Mouse (Mus musculus) gastrocnemius, postnatal 10 days (tissue): ENCODE data around the gene Dennd1b. TPM values are rescaled to one million over a fixed set of nuclear protein-coding genes. Genes with fewer than 3 reads are reported as not detected.

ENCODE experiments used
- DNase-seq: peaks from one replicate; pipeline ENCODE4 v3.0.0; 2021; ENCODE audit warnings: mixed read lengths
- total RNA-seq, 2 experiments: library from RNA; stranded (reverse); gene quantifications; 2 replicates each; pipeline ENCODE4 v1.2.3; 2021

Gene Dennd1b
- total RNA-seq, 2 experiments from 2014 or later: 20.2 to 23.6 TPM

DNA sequence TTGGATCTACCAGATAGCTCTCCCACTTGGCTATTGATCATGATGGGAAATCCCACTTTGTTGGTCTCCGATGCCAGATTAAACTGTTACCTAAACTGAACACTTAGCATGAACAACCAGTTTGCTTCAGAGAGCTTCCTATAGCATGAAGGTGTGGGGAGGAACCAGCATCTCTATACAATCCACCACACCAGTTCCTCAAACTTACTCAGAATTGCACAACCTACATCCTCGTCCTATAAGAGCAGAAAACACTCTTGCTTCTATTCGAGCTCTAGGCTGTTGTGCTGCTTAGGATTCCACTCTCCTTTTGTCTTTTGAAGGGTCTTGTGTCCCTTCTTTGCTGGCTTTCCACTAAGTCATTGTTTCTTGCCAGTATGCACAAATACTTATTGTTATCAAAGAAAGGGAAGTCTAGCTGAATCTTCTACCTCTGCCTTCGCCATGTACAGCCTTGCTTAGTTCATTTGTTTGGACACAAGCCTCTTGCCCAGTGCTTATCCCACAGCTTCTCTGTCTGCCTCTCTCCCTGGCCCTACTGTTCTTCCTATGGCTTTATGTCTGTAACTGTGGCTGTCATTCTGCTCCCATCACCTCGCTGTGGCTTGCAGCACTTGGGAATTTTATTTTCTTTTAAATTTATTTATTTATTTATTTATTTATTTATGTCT lies 52.0 kb downstream of the Dennd1b start:
- DNase-seq: no peak

- no peak for DNase-seq
Measured at GRCm38 (mm10) chr1:139021298-139021697, 58.1 kb downstream of the Dennd1b start.

DNA sequence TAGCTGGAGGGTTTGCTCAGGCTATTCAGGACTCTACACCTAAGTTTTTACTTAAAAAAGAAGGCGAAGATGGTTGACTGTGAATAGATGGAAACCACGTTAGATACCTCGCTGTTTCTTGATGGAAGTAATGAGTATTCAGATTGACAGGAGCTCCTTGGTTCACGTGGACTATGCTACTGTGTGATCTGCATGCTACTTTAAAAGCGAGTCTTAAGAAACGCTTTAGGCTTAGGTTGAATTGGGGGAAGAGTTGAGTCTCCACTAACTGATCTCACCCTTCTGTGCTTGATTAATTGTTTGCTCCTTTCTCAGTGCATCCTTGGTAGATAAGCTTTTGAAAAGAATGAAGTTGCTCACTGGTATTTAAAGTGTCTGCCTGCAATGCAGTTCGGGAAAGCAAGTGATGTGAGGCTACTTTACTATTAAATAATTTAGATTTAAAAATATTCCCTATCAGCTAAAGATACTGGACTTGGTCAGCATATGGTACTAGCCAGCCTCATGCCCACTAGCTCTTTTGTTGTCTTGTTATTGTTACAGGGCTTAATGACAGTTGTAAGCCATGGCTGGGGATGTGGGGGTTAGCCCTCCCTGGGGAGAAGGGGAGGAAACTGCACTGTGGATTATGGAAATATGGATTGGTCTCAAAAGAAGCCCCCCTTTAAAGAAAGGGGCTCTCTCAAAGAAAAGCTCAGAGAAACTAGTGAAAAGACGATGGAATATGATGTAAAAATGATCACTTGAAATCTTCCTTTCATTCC lies 62.8 kb downstream of the Dennd1b start:
- no peak for DNase-seq

- DNase-seq: no peak
Measured at GRCm38 (mm10) chr1:139029521-139029920, 66.3 kb downstream of the Dennd1b start.

DNA sequence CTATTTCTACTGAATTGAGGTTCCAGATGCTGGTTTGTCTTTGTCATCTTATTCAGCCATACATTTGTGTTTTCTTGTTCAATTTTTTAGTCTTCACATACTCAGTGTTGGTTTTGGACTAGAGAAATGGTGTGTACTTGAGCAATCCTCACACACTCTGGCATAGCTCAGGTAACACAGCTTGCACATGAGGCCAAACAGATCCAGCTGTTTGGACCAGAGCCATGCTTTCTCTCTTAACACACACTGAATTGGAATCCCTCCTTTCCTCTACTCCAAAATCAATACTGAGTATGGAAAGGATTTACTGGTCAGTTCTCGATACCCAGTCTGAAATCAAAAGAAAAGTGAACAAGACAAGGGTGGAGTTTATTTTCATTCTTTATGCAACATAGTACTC lies 69.2 kb downstream of the Dennd1b start:
- DNase-seq: no peak

DNA sequence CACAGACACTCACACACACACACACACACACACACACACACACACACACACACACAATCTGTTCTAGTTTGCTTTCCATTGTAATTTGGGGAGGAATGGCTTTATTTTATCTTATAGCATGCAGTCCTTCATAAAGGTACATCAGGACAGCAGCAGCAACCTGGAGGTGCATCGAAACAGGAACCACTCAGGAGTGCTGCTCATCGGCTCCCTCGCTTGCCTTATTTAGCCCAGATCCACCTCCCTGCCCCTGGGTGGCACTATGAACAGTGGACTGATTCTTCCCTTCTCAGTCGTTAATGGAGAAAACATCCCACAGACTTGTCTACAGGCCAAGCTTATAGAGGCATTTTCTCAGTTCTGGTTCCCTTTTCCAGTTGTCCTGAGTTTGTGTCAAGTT lies 71.9 kb downstream of the Dennd1b start:
- DNase-seq: no peak

DNA sequence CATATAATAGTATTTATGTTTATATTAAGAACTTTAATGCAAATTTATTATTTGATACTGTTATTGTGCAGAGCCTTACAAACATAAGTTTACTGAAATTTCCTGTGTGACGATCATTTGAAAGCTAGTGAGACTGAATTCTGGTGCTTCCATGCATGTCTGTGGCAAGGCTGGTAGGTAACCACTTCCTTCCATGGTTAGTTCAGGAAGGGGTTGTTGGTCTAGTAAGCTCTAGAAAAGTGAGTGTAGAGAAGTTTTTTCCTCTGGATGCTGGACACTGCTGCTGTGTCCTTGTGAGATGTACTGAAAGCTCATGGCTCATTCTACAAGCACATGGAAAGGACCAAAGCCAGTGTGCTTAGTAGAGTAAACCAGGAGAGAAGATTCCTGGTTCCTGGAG lies 73.1 kb downstream of the Dennd1b start:
- no peak for DNase-seq

DNA sequence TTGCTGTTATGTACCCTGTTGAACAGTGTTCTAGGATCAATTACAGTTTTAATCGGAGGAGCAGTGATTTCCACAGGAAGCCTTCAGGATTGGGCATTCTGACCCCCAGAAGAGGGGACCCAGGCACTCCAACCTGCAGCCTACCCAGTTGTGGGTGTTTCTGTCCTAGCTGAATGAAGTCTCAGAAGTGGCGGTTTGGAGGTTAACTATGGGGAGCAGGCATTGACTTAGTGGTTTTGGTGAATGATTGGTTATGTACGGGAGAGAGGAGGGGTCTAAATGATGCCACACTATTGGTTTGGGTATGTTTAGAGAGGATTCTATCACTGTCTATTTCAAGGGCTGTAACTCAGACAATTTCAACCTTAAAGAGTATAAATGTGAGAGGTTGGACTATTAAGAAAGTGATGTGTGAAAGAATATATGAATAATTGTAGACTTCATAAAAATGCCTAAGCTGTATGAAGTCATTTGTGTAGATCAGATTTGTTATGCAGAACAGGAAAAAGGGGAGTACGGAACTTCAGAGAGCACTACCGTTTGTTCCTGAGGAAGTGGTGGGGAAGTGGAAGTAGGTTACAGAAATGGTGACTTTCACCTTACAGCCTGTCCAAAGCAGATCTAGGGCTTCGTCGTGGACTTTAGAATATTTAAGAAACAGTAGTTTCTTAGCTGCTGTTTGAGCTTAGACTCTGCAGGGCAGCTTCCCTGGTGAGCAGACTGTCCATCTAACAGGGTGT lies 73.7 kb downstream of the Dennd1b start:
- DNase-seq: no peak

DNA sequence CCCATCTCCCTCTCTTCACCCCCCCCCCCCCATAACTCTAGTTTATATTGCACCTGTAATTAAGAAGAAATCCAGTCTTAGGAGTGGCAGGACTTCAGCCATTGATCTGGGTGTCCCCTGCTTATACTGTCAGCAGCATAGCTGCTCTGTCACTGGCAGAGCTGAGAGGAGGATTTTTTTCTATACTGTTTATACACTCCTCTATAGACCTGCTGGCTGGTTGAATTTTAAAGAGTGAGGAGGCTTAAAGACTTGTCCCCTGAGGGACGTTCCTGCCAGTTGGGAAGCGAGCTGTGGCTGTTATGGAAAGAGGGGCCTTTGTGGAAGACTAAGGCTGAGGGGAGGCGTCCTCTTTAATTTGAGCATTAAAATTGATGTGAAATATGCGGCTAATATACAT lies 74.8 kb downstream of the Dennd1b start:
- no peak for DNase-seq

GRCm38 (mm10) chr1:139038620-139039019 lies 75.4 kb downstream of the Dennd1b start:
- DNase-seq: no peak

GRCm38 (mm10) chr1:139039529-139040230 lies 76.4 kb downstream of the Dennd1b start:
- DNase-seq: no peak

- DNase-seq: no peak
Measured at GRCm38 (mm10) chr1:139049075-139049474, 85.8 kb downstream of the Dennd1b start.

DNA sequence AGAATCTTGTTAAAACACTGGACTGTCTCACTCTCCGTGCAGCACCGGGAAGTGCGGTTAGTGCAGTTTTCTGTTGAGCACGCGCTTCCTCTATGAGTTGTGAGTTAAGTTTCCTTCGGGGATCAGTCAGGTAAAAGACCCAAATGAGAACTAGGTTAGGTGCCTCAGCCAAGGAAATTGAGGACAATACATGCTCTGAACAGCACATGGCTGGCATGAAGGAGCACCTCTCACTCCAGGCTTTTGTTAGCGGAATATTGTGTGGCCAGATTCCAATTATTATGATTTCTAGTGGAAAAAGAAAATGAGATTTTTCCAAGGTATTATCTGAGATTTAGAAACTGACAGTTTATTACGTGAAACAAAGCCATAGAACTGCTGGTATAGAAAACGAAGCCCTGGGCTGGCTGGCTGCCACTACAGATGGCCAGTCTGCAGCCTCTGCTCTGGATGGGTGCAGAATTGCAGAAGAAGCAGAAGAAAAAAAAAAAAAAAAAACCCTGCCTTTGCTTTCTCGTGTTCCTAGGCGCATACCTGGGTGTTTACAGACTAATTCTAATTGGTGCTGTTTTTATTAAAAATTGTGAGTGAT lies 86.7 kb downstream of the Dennd1b start:
- no peak for DNase-seq

- DNase-seq: no peak
Measured at GRCm38 (mm10) chr1:139053003-139053402, 89.8 kb downstream of the Dennd1b start.

DNA sequence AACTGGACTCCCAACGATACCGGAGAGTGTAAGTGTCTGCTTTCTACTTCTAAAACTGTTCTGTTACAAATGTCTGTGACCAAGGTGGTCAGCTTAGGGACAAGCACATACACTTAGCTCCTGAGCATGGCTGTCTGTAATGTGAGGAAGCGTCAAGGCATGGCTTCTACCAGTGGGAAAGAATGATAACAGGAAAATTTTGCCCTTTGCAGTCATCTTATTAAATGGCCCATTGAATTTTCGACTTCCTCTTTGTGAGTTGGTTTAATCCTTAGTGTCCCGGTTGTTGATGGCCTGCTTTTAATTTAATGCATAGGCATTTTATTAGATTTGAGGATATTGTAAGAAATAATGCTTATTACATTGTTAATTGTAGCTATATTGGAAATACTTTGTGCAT lies 97.1 kb downstream of the Dennd1b start:
- DNase-seq: no peak

DNA sequence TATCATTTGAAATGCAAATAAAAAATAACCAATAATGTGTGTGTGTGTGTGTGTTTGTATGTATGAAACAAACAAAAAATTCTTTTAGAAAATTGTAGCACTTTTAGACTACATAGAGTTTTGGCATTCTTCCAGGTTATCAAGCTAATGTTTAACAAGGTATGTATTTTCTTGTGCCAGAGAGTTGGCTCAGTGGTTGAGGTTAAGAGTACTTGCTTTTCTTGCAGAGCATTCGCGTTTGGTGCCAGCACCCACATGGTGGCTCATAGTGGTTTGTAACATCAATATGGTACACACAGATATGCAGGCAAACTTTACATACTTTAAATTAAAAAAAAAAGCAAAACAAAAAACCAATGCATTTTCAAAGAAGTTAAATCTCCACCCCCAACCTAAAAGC lies 101.5 kb downstream of the Dennd1b start:
- DNase-seq: no peak

- no peak for DNase-seq
Measured at GRCm38 (mm10) chr1:139067210-139067609, 104.0 kb downstream of the Dennd1b start.

DNA sequence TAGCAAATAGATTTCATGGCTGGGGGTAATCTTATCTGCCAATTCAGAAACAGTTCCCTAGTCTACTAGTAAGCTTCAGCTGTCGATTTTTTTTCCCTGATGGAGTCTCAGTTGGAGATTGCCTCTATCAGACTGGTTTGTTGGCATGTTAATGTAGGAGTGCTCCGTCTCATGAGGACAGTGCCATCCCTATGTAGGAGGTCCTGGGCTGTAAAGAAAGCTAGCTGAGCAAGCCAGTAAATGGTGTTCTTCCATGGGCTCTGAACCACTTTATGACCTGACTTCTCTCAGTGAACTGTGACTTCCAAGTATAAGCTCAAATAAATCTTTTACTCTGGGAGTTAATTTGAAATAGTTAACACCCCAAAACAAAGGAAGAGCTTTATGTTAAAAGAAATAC lies 107.8 kb downstream of the Dennd1b start:
- DNase-seq: no peak

DNA sequence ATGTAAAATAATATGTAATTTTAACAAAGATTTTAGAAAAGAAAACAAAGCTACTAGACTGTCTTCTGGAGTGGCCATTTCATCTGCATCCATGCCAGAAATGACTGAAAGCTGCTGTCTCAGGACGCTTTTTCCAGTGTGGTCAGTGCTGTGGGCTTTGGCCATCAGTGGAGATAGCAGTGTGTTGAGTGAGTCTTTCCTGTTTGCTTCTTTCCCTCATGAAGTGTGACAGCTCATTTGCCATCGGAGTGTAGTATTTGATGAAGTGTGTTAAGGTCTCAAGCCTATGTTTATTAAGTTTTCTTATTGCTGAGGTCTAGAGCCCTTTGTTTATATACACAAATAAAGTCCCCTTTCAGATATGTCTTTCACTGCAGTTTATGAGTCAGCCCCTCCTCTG lies 112.4 kb downstream of the Dennd1b start:
- no peak for DNase-seq

- DNase-seq: no peak
Measured at GRCm38 (mm10) chr1:139077989-139078388, 114.8 kb downstream of the Dennd1b start.

DNA sequence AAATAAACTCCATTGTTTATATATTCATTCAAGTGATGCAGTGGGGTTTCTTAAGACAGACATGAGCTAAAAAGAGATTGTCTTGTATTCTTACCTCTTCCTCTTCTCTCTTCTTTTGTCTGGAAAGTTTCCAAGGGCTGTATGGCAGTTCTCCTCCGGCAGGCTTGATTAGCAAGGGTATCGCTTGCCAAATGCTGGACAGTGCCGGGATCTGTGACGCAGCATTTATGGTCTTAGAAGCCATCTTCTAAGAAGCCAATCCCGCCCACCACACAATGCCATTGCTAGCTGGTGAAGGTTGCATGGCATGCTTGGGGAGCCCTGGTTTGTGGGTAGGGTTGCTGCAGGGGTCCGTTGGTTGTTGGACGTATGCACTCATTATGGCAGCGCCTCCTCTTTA lies 115.8 kb downstream of the Dennd1b start:
- no peak for DNase-seq

- DNase-seq: no peak
Measured at GRCm38 (mm10) chr1:139079523-139079922, 116.3 kb downstream of the Dennd1b start.
